22 mouse cellular contexts compared by ENCODE assay signal in the genomic region with DNA sequence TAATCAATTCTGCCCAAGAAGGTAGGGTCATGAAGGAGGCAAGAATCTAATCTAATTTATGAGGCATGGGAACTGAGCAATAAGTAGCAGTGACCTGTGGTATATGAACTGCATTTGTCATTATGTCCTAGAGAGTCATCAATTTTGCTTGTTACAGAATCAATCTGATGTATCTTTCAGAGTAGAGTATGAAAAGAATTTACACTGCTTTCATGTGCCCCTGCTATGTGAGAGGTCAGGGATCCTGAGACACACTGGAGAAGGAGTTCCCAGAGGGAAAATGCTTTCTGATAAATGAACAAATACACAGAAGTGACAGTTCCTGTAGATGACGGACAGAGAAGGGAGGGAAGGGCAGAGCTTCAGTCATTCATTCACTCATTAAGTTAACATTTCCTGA.
DNase-seq lines count a peak whose midpoint lies in the region; ATAC-seq lines count a peak whose summit lies in the region.
"Had no signal": no experiment of that assay in that cellular context is flagged by ENCODE, and none has a peak within 500 bp of the region (broad histone marks: within the 10 kb centered on the region; RNA-seq: fewer than 3 reads in every experiment).

No protein-coding gene starts in this region.

- ATAC-seq in kidney, embryonic 14.5 days (ENCODE audit: low FRiP score, low TSS enrichment) = peak; percentile 28; the same call in 1 of the 2 replicates
- peak; percentile 57 for ATAC-seq in hindbrain, embryonic 13.5 days (ENCODE audit: low FRiP score)
- ATAC-seq in neural tube, embryonic 15.5 days (ENCODE audit: low FRiP score) = peak; percentile 57
- ATAC-seq: inflammation-experienced regulatory T-cells, adult 6 months had no signal

- no peak overlapping the region for H3K27ac ChIP-seq in kidney, embryonic 14.5 days (ENCODE audit: low read depth, low read length)
- 0 out of 2 replicates have a peak overlapping the region, but pooled peaks have one; percentile 5 for H3K27ac ChIP-seq in hindbrain, embryonic 13.5 days
- 0 out of 2 replicates have a peak overlapping the region, but pooled peaks have one; percentile 3 for H3K27ac ChIP-seq in neural tube, embryonic 15.5 days (replicated peaks)
- H3K27ac ChIP-seq: embryonic facial prominence, embryonic 10.5 days; heart, adult 2 months; limb, embryonic 12.5 days; liver, embryonic 13.5 days had no signal

- H3K27me3 ChIP-seq in kidney, embryonic 14.5 days (ENCODE audit: control insufficient read depth, insufficient read depth, low read length) = no peaks in the 10 kb centered on the region
- H3K27me3 ChIP-seq in hindbrain, embryonic 13.5 days = no peaks in the 10 kb centered on the region
- H3K27me3 ChIP-seq in neural tube, embryonic 15.5 days (replicated peaks) = no peaks in the 10 kb centered on the region
- H3K27me3 ChIP-seq: limb, embryonic 12.5 days; liver, embryonic 13.5 days had no signal

- H3K9me3 ChIP-seq in kidney, embryonic 14.5 days (ENCODE audit: control insufficient read depth, low read length) = no peaks in the 10 kb centered on the region
- H3K9me3 ChIP-seq in hindbrain, embryonic 13.5 days = no peaks in the 10 kb centered on the region
- no peaks in the 10 kb centered on the region for H3K9me3 ChIP-seq in neural tube, embryonic 15.5 days (replicated peaks)
- H3K9me3 ChIP-seq: embryonic facial prominence, embryonic 10.5 days; limb, embryonic 12.5 days; liver, embryonic 13.5 days had no signal

- 31% methylated on average over 1 of the region's 1 CpGs for WGBS in kidney, embryonic 14.5 days
- 42% methylated on average over 1 of the region's 1 CpGs for WGBS in hindbrain, embryonic 13.5 days
- 67% methylated on average over 1 of the region's 1 CpGs for WGBS in neural tube, embryonic 15.5 days

- H3K4me2 ChIP-seq in kidney, embryonic 14.5 days (replicated peaks; ENCODE audit: low read depth, low read length) = no peak overlapping the region
- H3K4me2 ChIP-seq in hindbrain, embryonic 13.5 days = 0 out of 2 replicates have a peak overlapping the region, but pooled peaks have one; percentile 13
- H3K4me2 ChIP-seq in neural tube, embryonic 15.5 days = no peak overlapping the region
- H3K4me2 ChIP-seq: limb, embryonic 12.5 days; liver, embryonic 13.5 days; lung, embryonic 14.5 days had no signal

- no peak overlapping the region for H3K9ac ChIP-seq in kidney, embryonic 14.5 days (ENCODE audit: low read depth, low read length)
- no peak overlapping the region for H3K9ac ChIP-seq in hindbrain, embryonic 13.5 days
- H3K9ac ChIP-seq in neural tube, embryonic 15.5 days (replicated peaks) = no peak overlapping the region
- H3K9ac ChIP-seq: limb, embryonic 12.5 days; liver, embryonic 13.5 days; lung, embryonic 14.5 days had no signal

- H3K4me1 ChIP-seq in kidney, embryonic 14.5 days (ENCODE audit: control insufficient read depth, insufficient read depth, low read length) = no peaks in the 10 kb centered on the region
- no peaks in the 10 kb centered on the region for H3K4me1 ChIP-seq in hindbrain, embryonic 13.5 days (replicated peaks)
- H3K4me1 ChIP-seq in neural tube, embryonic 15.5 days = no peaks in the 10 kb centered on the region
- H3K4me1 ChIP-seq: embryonic facial prominence, embryonic 10.5 days; limb, embryonic 12.5 days; liver, embryonic 13.5 days had no signal

- H3K36me3 ChIP-seq in kidney, embryonic 14.5 days (ENCODE audit: control insufficient read depth, insufficient read depth, low read length) = no peaks in the 10 kb centered on the region
- H3K36me3 ChIP-seq in hindbrain, embryonic 13.5 days = no peaks in the 10 kb centered on the region
- no peaks in the 10 kb centered on the region for H3K36me3 ChIP-seq in neural tube, embryonic 15.5 days
- H3K36me3 ChIP-seq: embryonic facial prominence, embryonic 10.5 days; limb, embryonic 12.5 days; liver, embryonic 13.5 days had no signal

- no peak overlapping the region for H3K4me3 ChIP-seq in kidney, embryonic 14.5 days (ENCODE audit: low read length)
- no peak overlapping the region for H3K4me3 ChIP-seq in hindbrain, embryonic 13.5 days
- no peak overlapping the region for H3K4me3 ChIP-seq in neural tube, embryonic 15.5 days (replicated peaks)
- H3K4me3 ChIP-seq: embryonic facial prominence, embryonic 10.5 days; heart, adult 2 months; limb, embryonic 12.5 days; liver, embryonic 13.5 days had no signal

- no peak for DNase-seq in kidney, adult 8-10 months
- peak; percentile 43 for DNase-seq in mesoderm, embryonic 11.5 days (ENCODE audit: low read depth, low spot score)
- DNase-seq in testis, postnatal 10 days (ENCODE audit: low spot score) = no peak
- DNase-seq in yolk sac, embryonic 10.5 days (ENCODE audit: low spot score) = no peak
- DNase-seq: adrenal gland, postnatal 25 days; B cell, adult 2 months; cerebellum, adult 11 months; cerebellum, postnatal 14 days; gastrocnemius, postnatal 25 days; heart, adult 2 months; kidney, adult 9 months; kidney, postnatal 4 days; liver, embryonic 13.5 days; lung, embryonic 14.5 days; lung, postnatal 36 days; right cerebral cortex, postnatal 25 days had no signal
